Mouse (Mus musculus) right cerebral cortex, adult 18-20 months (tissue): ENCODE data around the gene Arhgef10l.

ENCODE experiments used
- DNase-seq: peaks from one replicate; pipeline ENCODE4 v3.0.0; 2022; ENCODE audit warnings: mixed read lengths

The Arhgef10l gene

DNA sequence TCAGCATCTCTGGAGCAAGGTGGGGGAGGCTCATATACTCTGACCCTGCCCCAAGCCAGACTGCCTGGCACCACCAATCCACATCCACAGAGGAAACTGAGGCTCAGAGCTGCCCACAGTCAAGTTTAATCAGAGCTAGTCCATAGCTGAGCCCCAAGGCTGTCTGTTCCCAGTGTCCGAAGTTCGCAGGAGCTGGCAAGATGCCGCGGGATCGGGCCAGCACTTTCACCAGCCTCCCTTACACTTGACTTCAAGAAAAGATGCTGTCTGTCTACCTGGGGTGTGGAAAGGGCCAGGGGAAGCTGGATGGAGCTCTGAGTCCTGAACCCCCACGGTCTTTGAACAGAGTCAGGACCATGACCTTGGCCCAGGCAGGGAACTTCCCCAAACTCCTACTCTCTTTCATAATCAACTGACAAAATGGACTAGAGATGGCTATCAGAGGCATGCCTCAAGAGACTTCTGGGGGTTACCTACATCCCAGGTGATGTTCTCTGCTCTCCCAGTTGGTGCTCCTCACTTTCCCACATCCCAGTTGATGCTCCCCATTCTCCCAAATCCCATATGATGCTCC lies 34.4 kb downstream of the Arhgef10l start:
- DNase-seq: no peak

DNA sequence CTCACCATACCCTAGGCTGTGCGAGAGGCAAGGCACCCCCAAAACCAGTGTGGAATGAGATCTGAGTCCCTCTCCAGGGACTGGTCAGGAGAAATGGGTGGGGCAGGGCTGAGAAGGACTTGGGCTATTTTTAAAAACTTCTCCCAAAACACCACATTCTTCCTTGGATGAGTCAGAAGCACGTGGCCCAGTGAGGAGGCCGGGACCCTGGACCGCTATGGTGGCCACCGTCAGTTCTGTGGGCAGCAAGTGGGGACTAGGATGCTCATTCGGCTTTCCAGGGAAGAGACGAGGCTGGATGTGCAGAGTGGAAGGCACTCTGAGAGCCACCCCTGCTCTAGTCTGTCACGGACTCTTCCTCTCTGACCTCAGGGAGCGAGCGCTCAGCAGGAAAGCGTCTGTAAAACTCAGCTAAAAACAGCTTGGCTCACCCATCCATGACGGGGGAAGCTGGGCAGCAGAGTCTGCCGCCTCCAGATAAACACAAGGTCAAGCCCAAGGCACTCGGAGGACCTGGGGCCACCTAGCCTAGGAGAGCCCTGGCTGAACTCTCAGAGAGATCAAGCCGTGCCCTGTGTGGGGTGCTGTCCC lies 35.1 kb downstream of the Arhgef10l start:
- DNase-seq: peak; percentile 48

- no peak for DNase-seq
Measured at GRCm38 (mm10) chr4:140630136-140630535, 35.7 kb downstream of the Arhgef10l start.

DNA sequence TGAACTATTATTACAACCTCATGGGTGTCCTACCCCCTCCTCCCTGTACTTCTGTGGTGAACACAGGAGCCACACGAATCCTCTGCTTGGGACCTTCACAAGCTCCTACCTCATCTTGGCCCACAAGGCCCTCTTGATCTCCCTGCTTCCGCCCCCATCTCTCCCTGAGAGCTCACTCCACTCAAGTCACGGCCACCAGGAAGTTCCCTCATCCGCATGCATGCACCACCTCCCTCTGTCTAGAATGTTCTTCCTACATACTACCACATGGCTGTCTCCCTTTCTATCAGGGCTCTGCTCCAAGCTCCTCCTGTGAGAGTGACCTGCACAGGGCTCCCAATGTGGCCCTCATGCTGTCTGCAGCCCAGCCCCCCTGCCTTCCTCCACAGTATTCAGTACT lies 36.8 kb downstream of the Arhgef10l start:
- no peak for DNase-seq

DNA sequence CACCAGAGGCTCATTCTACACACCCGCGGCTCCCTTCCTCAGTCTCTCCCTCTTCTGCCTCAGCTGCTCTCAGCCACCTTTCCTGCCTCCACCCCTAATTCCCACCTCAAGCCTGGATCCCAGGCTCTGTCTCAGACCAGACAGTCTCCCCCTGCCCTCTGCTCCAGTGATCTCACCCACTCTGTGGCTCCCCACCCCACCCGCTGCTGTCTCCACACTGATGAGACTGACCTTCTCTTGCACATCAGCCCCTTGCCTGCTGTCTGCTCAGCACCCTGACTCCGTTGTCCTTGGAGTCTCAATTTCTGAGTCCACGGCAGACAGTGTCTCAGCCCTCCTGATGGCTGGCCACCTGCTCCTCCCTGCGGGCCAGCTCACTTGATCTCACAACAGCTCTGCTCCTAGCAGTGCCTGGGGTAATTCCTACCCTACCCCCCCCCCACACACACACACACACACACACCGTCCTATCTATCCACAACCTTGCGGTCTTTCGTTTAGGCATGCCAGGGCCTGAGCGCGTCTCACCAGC lies 37.3 kb downstream of the Arhgef10l start:
- no peak for DNase-seq

- DNase-seq: no peak
Measured at GRCm38 (mm10) chr4:140625651-140626525, 39.9 kb downstream of the Arhgef10l start.

- peak; percentile 56 for DNase-seq
Measured at GRCm38 (mm10) chr4:140624468-140625176, 41.2 kb downstream of the Arhgef10l start.

DNA sequence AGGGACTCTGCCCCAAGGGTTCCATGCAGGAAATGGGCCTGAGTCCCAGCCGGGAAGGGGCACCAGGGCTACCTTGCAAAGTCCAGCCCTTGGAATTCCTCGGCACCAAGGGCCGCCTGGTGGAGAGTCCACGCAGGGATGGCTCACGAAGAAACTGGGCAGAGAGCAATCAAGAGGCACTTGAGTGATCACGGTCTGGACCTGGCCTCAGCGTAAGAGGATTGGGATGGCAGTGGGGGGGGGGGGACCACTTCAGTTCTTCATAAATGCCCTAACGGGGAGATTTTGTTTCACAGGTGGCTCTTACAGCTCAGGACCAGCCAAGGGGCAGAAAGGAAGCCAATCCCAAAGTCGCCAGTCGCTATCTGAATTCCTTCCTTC lies 41.7 kb downstream of the Arhgef10l start:
- DNase-seq: no peak

DNA sequence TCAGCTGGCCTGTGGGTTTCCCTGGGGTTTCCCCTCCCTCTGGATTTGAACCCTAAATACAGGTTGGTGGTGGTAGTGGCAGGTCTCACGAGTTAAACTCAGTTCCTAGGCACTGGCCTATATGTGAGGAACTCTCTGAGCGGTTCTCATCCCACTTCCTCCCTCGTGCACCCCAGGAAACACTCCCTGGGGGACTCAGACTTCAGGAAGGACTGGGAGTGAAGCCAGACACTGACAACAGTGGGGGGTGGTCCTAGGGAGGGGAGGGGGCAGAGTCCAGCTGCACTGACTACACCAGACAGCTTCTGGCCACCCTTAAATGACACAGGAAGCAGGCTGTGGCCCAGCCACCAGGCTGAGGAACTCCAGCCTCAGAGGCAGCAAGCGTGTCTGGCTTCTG lies 43.0 kb downstream of the Arhgef10l start:
- DNase-seq: no peak

DNA sequence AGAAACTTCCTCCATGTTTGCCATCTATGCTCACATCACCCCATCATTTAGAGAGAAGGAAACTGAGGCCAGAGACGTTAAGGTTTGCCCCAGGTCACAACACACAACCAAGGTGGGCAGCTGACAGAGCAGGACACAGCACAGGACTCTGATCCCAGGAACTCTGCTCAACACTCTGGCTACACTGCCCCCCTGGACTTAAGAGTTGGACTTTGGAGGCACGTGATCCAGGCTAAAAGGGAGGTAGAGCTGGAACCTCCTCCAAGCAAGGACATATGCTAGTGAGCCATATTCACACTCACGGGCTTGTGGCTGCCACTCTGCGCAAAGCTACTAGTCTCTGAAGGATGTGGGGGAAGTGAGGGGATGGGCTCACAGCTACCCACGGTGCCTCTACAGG lies 45.3 kb downstream of the Arhgef10l start:
- DNase-seq: no peak

DNA sequence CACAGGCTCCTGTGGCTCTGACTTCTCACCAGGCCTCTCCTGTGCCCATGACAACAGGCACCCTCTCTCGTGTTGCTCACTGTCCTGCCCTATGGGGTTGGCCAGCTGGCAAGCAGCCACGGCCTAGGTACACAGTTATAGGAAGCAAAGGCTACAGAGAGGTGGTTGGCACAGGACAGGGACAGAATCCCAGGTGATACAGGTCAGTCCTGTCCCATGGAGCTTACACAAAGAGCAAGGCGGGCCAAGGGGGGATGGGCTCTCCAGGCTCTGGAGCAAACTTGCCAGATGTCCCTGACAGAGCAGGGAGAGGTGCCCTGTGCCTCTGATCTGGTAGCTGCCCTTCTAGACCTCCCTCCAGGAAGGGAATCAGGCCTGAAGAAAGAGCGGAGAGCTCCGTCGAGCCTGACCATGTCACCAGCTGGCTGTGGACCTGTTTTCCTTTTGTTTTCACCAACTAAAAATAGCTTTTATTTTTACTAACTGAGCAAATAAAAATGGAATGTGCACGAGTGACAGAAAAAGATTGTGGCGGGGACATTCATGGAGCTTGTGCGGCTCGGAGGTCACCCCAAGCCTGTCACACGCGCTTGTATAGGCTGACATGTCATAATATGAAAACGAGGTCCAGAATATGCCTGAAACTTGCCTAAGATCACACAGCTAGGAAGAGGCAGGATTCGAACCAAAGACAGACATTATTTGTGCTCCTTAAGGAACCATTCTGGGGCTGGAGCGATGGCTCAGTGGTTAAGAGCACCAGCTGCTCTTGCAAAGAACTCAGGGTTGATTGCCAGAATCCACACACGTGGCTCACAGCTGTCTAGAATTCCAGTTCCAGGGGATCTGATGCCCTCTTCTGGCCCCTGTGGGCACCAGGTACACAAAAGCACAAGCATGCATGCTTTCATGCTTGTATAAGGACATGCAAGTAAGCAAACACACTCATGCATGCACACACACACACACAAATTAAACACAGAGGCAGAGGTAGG lies 48.1 kb downstream of the Arhgef10l start:
- DNase-seq: no peak

DNA sequence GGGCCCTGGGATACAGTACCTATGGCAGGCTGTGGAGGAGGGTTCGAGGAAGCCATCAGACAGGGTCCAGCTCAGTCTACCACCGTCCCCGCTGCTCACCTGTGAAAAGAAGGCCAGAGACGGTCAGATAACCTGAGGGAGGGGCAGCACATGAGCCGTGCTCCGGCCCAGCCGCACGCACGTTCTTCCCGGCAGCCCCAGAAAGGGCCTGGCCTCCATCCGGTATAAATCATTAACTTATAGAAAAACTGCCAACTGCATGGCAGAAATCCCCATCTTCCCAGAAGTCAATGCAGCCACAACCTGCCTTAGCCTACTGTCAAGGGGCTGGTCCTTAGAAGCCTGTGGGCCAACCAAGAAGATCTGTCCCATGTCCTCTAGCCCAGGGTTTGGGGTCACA lies 48.9 kb downstream of the Arhgef10l start:
- no peak for DNase-seq

DNA sequence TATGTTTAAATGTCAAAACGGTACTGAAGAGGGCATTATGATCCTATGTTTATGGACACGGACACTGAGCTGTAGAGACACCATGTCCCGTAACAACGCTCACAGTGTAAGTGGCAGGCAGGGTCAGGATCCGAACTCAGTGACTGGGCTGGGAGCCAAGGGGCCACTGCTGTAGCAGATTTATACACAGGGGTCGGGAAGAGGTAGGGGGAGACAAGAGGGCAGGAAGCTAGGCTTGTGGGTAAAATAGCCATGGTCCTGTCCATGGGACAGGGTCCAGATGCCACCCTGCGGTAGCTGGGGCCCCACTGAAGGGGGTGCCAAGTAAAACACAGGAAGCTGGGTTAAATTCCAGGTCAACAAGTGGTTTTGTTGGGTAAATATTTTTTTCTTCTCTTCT lies 49.6 kb downstream of the Arhgef10l start:
- no peak for DNase-seq

DNA sequence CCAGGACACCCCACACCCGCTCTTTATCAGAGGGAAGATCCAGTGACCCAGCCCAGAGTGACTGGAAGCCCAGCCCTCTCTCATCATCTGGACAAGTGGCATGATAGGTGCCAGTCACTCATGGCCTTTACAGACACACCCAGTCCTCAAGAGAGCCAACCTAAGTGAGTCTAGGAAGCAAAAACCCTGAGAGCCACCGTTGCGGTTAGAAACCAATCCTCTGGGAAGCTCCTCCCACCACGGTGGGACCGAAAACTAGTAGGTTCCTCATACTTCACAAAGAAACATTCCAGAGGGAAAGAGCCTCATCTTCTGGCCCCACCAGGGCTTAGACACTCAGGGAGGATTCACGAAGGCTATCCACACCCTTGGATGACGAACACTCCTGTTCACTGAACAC lies 50.0 kb downstream of the Arhgef10l start:
- DNase-seq: no peak

DNA sequence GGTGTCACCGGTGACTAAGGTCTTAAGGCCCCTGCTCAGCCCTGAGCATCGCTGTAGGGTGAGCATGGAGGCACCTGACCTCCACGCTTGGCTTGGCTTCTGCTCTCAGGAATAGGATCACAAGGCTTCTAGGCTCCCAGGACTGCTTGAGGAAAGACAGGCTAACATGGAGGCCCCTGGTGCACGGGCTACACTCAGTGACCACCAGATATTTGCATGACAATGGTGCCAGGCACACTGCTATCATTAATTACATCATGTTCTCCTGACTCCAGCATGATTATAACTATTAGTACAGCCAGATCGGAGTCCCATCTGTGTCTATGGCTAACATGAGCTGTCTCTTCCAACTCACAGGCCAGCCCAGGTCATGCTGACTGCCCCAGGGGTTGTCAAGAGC lies 51.3 kb downstream of the Arhgef10l start:
- DNase-seq: no peak

DNA sequence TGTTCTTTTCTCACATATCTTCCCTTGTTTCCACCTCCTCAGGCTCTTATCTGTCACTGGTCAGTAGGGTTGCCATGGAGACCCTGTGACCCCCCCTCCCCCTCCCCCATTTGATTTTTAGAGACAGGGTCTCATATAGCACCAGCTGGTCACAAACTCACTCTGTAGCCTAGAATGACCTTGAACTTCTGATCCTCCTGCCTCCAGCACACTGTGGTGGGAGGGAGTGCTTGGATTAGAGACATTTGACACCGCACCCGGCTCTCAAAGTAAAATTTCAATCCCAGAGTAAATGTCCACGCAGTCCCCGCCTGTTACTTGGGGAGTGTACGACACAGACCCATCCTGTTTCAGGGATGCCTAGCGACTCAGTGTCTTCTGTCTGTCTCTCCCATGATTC lies 51.7 kb downstream of the Arhgef10l start:
- DNase-seq: no peak

GRCm38 (mm10) chr4:140610841-140611609 lies 54.8 kb downstream of the Arhgef10l start:
- no peak for DNase-seq

GRCm38 (mm10) chr4:140608228-140608720 lies 57.5 kb downstream of the Arhgef10l start:
- no peak for DNase-seq

GRCm38 (mm10) chr4:140606779-140607178 lies 59.0 kb downstream of the Arhgef10l start:
- no peak for DNase-seq

- no peak for DNase-seq
Measured at GRCm38 (mm10) chr4:140606197-140606596, 59.6 kb downstream of the Arhgef10l start.

DNA sequence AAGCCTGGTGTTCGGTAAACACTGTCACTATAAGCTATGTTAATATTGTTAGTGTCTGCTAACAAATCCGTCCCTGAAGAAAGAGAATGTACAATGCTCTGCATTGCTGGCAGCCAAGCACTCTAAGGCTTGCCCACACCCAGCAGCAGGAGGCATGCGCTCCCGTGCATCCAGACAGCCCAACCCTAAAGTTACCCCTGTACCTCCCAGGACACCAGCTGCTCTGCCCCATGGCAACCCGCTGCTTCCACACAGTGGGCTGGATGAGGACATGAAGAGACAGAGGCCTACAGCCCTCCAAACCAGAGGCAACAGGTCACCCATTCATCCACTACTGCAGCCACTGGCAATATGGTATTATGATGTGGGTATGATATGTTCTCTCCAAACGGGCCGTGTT lies 60.0 kb downstream of the Arhgef10l start:
- DNase-seq: no peak
